Mouse (Mus musculus): ENCODE measurements around the gene Pcmt1. TPM values are rescaled to one million over a fixed set of nuclear protein-coding genes. Genes with fewer than 3 reads are reported as not detected.

Pcmt1 gene
- total RNA-seq (2014; rRNA removed) (30.2 and 33.1 TPM in 2 replicates), polyA plus RNA-seq (2012; rRNA removed) (21.8 and 23.6 TPM in 2 replicates)

GRCm38 (mm10) chr10:7680731-7681301, at the start of gene Pcmt1, which contains the start of gene Lats1:
TSS of gene Pcmt1 (minus strand) at chr10:7681136.
TSS of gene Lats1 (plus strand) at chr10:7681214.
- peak within 1 kb of the TSS; percentile 88 for H3K4me3 ChIP-seq (ENCODE audit: insufficient read depth, low read depth, low read length)
- DNase-seq (ENCODE audit: extremely low read depth, low read depth, low spot score), result peak; percentile 57
- H3K4me1 ChIP-seq (ENCODE audit: control insufficient read depth, insufficient read depth, low read length), result peaks cover 26% of the 10 kb centered on the region

GRCm38 (mm10) chr10:7727011-7727410, 46.1 kb upstream of the Pcmt1 start:
- Histone ChIP-seq H3K79me2 (ENCODE audit: control insufficient read depth, insufficient read depth, low read length) (peaks cover 24% of the 10 kb centered on the region), H3K9ac (ENCODE audit: low read depth, low read length) (no peak overlapping the region), H3K4me1 (ENCODE audit: control insufficient read depth, insufficient read depth, low read length) (peaks cover 4% of the 10 kb centered on the region; the same call in 1 of the 2 replicates), H3K36me3 (ENCODE audit: control insufficient read depth, insufficient read depth, low read length) (no peaks in the 10 kb centered on the region), H3K4me3 (ENCODE audit: insufficient read depth, low read depth, low read length) (no peak overlapping the region; the same call in 1 of the 2 replicates), H3K27ac (replicated peaks; ENCODE audit: insufficient read depth, low read depth, low read length) (no peak overlapping the region), H3K27me3 (ENCODE audit: control insufficient read depth, insufficient read depth, low read length) (no peaks in the 10 kb centered on the region)
- no peak for TF ChIP-seq CTCF (IDR thresholded peaks at IDR 0.05; ENCODE audit: low read depth, low read length)
- no peak for TF ChIP-seq POLR2A (IDR thresholded peaks at IDR 0.05; ENCODE audit: extremely low read depth, insufficient read depth, low read length)
- WGBS, result 8% methylated on average over 3 of the region's 3 CpGs
- peak; percentile 59 for DNase-seq (ENCODE audit: extremely low read depth, low read depth, low spot score)

More at GRCm38 (mm10) chr10:7680731-7681301, at the start of gene Pcmt1, which contains the start of gene Lats1:
- H3K27me3 ChIP-seq (ENCODE audit: control insufficient read depth, insufficient read depth, low read length), result no peaks in the 10 kb centered on the region
- peak within 1 kb of the TSS; percentile 89 for H3K9ac ChIP-seq (ENCODE audit: low read depth, low read length)
- peak within 1 kb of the TSS; percentile 90 for H3K27ac ChIP-seq (replicated peaks; ENCODE audit: insufficient read depth, low read depth, low read length)
- H3K79me2 ChIP-seq (ENCODE audit: control insufficient read depth, insufficient read depth, low read length), result peaks cover 28% of the 10 kb centered on the region; the same call in 1 of the 2 replicates
- peak; percentile 54; the same call in 1 of the 2 replicates for TF ChIP-seq POLR2A (IDR thresholded peaks at IDR 0.05; ENCODE audit: extremely low read depth, insufficient read depth, low read length)
- no peak for TF ChIP-seq CTCF (IDR thresholded peaks at IDR 0.05; ENCODE audit: low read depth, low read length)
- peaks cover 3% of the 10 kb centered on the region; the same call in 1 of the 2 replicates for H3K36me3 ChIP-seq (ENCODE audit: control insufficient read depth, insufficient read depth, low read length)
- under 1% methylated on average over 65 of the region's 65 CpGs for WGBS

- Histone ChIP-seq H3K27ac (replicated peaks; ENCODE audit: insufficient read depth, low read depth, low read length) (peak overlapping the region; percentile 64; the same call in 1 of the 2 replicates), H3K36me3 (ENCODE audit: control insufficient read depth, insufficient read depth, low read length) (no peaks in the 10 kb centered on the region), H3K4me3 (ENCODE audit: insufficient read depth, low read depth, low read length) (peak overlapping the region; percentile 91), H3K79me2 (ENCODE audit: control insufficient read depth, insufficient read depth, low read length) (peaks cover 21% of the 10 kb centered on the region), H3K9ac (ENCODE audit: low read depth, low read length) (peak overlapping the region; percentile 77), H3K4me1 (ENCODE audit: control insufficient read depth, insufficient read depth, low read length) (peaks cover 4% of the 10 kb centered on the region; the same call in 1 of the 2 replicates), H3K27me3 (ENCODE audit: control insufficient read depth, insufficient read depth, low read length) (no peaks in the 10 kb centered on the region)
- TF ChIP-seq CTCF (IDR thresholded peaks at IDR 0.05; ENCODE audit: low read depth, low read length) (no peak), POLR2A (IDR thresholded peaks at IDR 0.05; ENCODE audit: extremely low read depth, insufficient read depth, low read length) (no peak)
- peak; percentile 19 for DNase-seq (ENCODE audit: extremely low read depth, low read depth, low spot score)
- WGBS, result under 1% methylated on average over 8 of the region's 8 CpGs
Measured at GRCm38 (mm10) chr10:7726501-7726812, 45.5 kb upstream of the Pcmt1 start.

GRCm38 (mm10) chr10:7725751-7726500, 45.0 kb upstream of the Pcmt1 start, which contains the start of gene Katna1:
TSS of gene Katna1 (plus strand) at chr10:7726000.
- WGBS, result under 1% methylated on average over 49 of the region's 49 CpGs
- no peak for TF ChIP-seq CTCF (IDR thresholded peaks at IDR 0.05; ENCODE audit: low read depth, low read length)
- peak; percentile 70; the same call in 1 of the 2 replicates for TF ChIP-seq POLR2A (IDR thresholded peaks at IDR 0.05; ENCODE audit: extremely low read depth, insufficient read depth, low read length)

GRCm38 (mm10) chr10:7715056-7715455, 34.1 kb upstream of the Pcmt1 start:
- Histone ChIP-seq H3K4me3 (ENCODE audit: insufficient read depth, low read depth, low read length) (no peak overlapping the region), H3K4me1 (ENCODE audit: control insufficient read depth, insufficient read depth, low read length) (no peaks in the 10 kb centered on the region), H3K36me3 (ENCODE audit: control insufficient read depth, insufficient read depth, low read length) (peaks cover 41% of the 10 kb centered on the region), H3K79me2 (ENCODE audit: control insufficient read depth, insufficient read depth, low read length) (no peaks in the 10 kb centered on the region), H3K9ac (ENCODE audit: low read depth, low read length) (no peak overlapping the region), H3K27ac (replicated peaks; ENCODE audit: insufficient read depth, low read depth, low read length) (no peak overlapping the region), H3K27me3 (ENCODE audit: control insufficient read depth, insufficient read depth, low read length) (no peaks in the 10 kb centered on the region)
- TF ChIP-seq POLR2A (IDR thresholded peaks at IDR 0.05; ENCODE audit: extremely low read depth, insufficient read depth, low read length) (no peak), CTCF (IDR thresholded peaks at IDR 0.05; ENCODE audit: low read depth, low read length) (no peak)
- 74% methylated on average over 7 of the region's 7 CpGs for whole genome bisulfite sequencing
- no peak for DNase-seq (ENCODE audit: extremely low read depth, low read depth, low spot score)

More at GRCm38 (mm10) chr10:7725751-7726500, 45.0 kb upstream of the Pcmt1 start, which contains the start of gene Katna1:
- Histone ChIP-seq H3K36me3 (ENCODE audit: control insufficient read depth, insufficient read depth, low read length) (no peaks in the 10 kb centered on the region), H3K79me2 (ENCODE audit: control insufficient read depth, insufficient read depth, low read length) (peaks cover 18% of the 10 kb centered on the region; the same call in 1 of the 2 replicates), H3K4me3 (ENCODE audit: insufficient read depth, low read depth, low read length) (peak within 1 kb of the TSS; percentile 91), H3K27me3 (ENCODE audit: control insufficient read depth, insufficient read depth, low read length) (no peaks in the 10 kb centered on the region), H3K9ac (ENCODE audit: low read depth, low read length) (peak within 1 kb of the TSS; percentile 77), H3K27ac (replicated peaks; ENCODE audit: insufficient read depth, low read depth, low read length) (peak within 1 kb of the TSS; percentile 64), H3K4me1 (ENCODE audit: control insufficient read depth, insufficient read depth, low read length) (peaks cover 4% of the 10 kb centered on the region; the same call in 1 of the 2 replicates)
- DNase-seq (ENCODE audit: extremely low read depth, low read depth, low spot score), result peak; percentile 85

Data from liver, adult 2 months (tissue).